8 mouse cellular contexts compared by ENCODE assay signal in the genomic region with DNA sequence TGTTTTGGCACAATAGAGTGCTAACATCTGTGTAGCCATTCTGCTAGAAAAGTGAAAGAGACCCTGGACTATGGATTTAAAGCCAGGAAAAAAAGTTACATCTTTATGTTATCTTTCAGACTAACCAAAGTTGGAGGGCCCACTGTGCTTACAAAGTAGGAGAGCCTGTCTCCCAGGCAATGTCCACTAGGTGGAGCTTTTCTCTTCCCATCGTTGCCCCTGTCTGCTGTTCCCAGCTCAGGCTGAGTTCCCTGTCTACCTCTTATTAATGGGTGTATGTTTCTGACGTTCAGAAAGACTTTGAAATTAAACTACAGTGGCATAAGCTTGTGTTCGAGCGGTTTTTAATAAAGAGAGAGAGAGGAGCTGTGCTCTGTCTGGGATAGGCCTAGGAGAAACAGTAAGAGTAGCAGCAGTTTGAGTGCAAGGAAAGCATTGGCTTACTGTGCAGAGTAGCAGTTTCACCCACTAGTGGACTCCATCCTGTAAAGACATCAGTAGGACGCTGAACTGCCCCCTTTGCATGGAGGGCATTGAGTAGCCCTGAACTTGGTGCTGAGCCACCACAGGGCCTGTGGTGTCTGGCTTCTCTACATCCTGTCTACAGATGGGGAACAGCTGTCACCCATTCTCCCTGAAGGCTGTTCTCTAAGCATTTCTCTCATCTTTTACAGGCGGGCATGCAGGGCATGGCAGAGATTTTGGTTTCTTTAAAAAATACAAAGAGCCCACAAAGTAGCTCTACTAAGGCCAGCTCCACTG. TPM values are rescaled to one million over a fixed set of nuclear protein-coding genes. Genes with fewer than 3 reads are reported as not detected.
DNase-seq lines count a peak whose midpoint lies in the region; ATAC-seq lines count a peak whose summit lies in the region.

No protein-coding gene starts in this region.

- H3K9me3 ChIP-seq in hindbrain, embryonic 10.5 days = no peaks in the 10 kb centered on the region
- no peaks in the 10 kb centered on the region for H3K9me3 ChIP-seq in hindbrain, embryonic 12.5 days (replicated peaks)
- H3K9me3 ChIP-seq in heart, embryonic 12.5 days (replicated peaks) = no peaks in the 10 kb centered on the region
- H3K9me3 ChIP-seq in lung, embryonic 16.5 days (ENCODE audit: control insufficient read depth, low read length) = no peaks in the 10 kb centered on the region

- H3K4me2 ChIP-seq in hindbrain, embryonic 12.5 days (replicated peaks) = no peak overlapping the region
- no peak overlapping the region for H3K4me2 ChIP-seq in heart, embryonic 12.5 days
- no peak overlapping the region for H3K4me2 ChIP-seq in lung, embryonic 16.5 days (ENCODE audit: low read depth, low read length)

- peaks cover 91% of the 10 kb centered on the region for H3K36me3 ChIP-seq in hindbrain, embryonic 10.5 days
- H3K36me3 ChIP-seq in hindbrain, embryonic 12.5 days = peaks cover 63% of the 10 kb centered on the region
- H3K36me3 ChIP-seq in heart, embryonic 12.5 days = peaks cover 61% of the 10 kb centered on the region
- peaks cover 23% of the 10 kb centered on the region for H3K36me3 ChIP-seq in lung, embryonic 16.5 days (ENCODE audit: control insufficient read depth, insufficient read depth, low read length)

- WGBS in hindbrain, embryonic 10.5 days = 68% methylated on average over 6 of the region's 6 CpGs
- 62% methylated on average over 6 of the region's 6 CpGs for WGBS in hindbrain, embryonic 12.5 days
- WGBS in heart, embryonic 12.5 days = 60% methylated on average over 6 of the region's 6 CpGs
- WGBS in lung, embryonic 16.5 days = 42% methylated on average over 6 of the region's 6 CpGs

- H3K27ac ChIP-seq in hindbrain, embryonic 10.5 days = no peak overlapping the region
- no peak overlapping the region for H3K27ac ChIP-seq in hindbrain, embryonic 12.5 days
- peak overlapping the region; percentile 58 for H3K27ac ChIP-seq in heart, embryonic 12.5 days (ENCODE audit: poor library complexity, severe bottlenecking)
- peak overlapping the region; percentile 9 for H3K27ac ChIP-seq in lung, embryonic 16.5 days (ENCODE audit: low read length)

- no peaks in the 10 kb centered on the region for H3K4me1 ChIP-seq in hindbrain, embryonic 10.5 days (replicated peaks)
- no peaks in the 10 kb centered on the region for H3K4me1 ChIP-seq in hindbrain, embryonic 12.5 days
- H3K4me1 ChIP-seq in heart, embryonic 12.5 days (replicated peaks) = peaks cover 11% of the 10 kb centered on the region
- H3K4me1 ChIP-seq in lung, embryonic 16.5 days (replicated peaks; ENCODE audit: control insufficient read depth, insufficient read depth, low read length) = peaks cover 5% of the 10 kb centered on the region; the same call in 1 of the 2 replicates

- no peak for ATAC-seq in hindbrain, embryonic 12.5 days (ENCODE audit: low FRiP score)
- no peak for ATAC-seq in heart, embryonic 12.5 days (ENCODE audit: insufficient number of reproducible peaks, low FRiP score)
- ATAC-seq in lung, embryonic 16.5 days (ENCODE audit: low read depth) = peak; percentile 84

- H3K27me3 ChIP-seq in hindbrain, embryonic 10.5 days (ENCODE audit: insufficient read depth, poor library complexity, severe bottlenecking) = no peaks in the 10 kb centered on the region
- no peaks in the 10 kb centered on the region for H3K27me3 ChIP-seq in hindbrain, embryonic 12.5 days
- no peaks in the 10 kb centered on the region for H3K27me3 ChIP-seq in heart, embryonic 12.5 days (replicated peaks)
- H3K27me3 ChIP-seq in lung, embryonic 16.5 days (ENCODE audit: control insufficient read depth, insufficient read depth, low read depth, low read length) = no peaks in the 10 kb centered on the region

- no peak overlapping the region for H3K4me3 ChIP-seq in hindbrain, embryonic 10.5 days
- no peak overlapping the region for H3K4me3 ChIP-seq in hindbrain, embryonic 12.5 days
- no peak overlapping the region for H3K4me3 ChIP-seq in heart, embryonic 12.5 days
- no peak overlapping the region for H3K4me3 ChIP-seq in lung, embryonic 16.5 days (ENCODE audit: low read length)

- peak; percentile 48 for DNase-seq in hindbrain, embryonic 10.5 days (ENCODE audit: low spot score)
- peak; percentile 41 for DNase-seq in adipocyte (ENCODE audit: low spot score)
- peak; percentile 71 for DNase-seq in embryo, embryonic 10 days (ENCODE audit: low spot score)
- peak; percentile 54 for DNase-seq in kidney, postnatal 14 days
- DNase-seq in right cerebral cortex, postnatal 10 days (ENCODE audit: low spot score in 2 of 2) = peak; percentile 53 to 71

- no peak overlapping the region for H3K9ac ChIP-seq in hindbrain, embryonic 12.5 days
- no peak overlapping the region for H3K9ac ChIP-seq in heart, embryonic 12.5 days
- no peak overlapping the region for H3K9ac ChIP-seq in lung, embryonic 16.5 days (ENCODE audit: low read length)

RNA-seq across cellular contexts. Expression of gene Nufip1, which starts 11.4 kb away (rescaled TPM):
- polyA plus RNA-seq in hindbrain, embryonic 10.5 days (2016; fragmentation: Nextera tagmentation; extraction: Ambion mirVana) = 17.5 and 19.4 TPM in 2 replicates
- 15.3 and 16.0 TPM in 2 replicates for polyA plus RNA-seq in hindbrain, embryonic 12.5 days (2016; fragmentation: Nextera tagmentation; extraction: Ambion mirVana)
- polyA plus RNA-seq in heart, embryonic 12.5 days (2016; fragmentation: Nextera tagmentation; extraction: Ambion mirVana) = 10.8 and 11.3 TPM in 2 replicates
- polyA plus RNA-seq in lung, embryonic 16.5 days (2015; fragmentation: Nextera tagmentation; extraction: Ambion mirVana) = 13.1 and 13.3 TPM in 2 replicates

RNA-seq across cellular contexts. Expression of gene Gpalpp1, which starts 11.5 kb away (rescaled TPM):
- polyA plus RNA-seq in hindbrain, embryonic 10.5 days (2016; fragmentation: Nextera tagmentation; extraction: Ambion mirVana) = 13.1 and 16.4 TPM in 2 replicates
- polyA plus RNA-seq in hindbrain, embryonic 12.5 days (2016; fragmentation: Nextera tagmentation; extraction: Ambion mirVana) = 18.5 and 18.8 TPM in 2 replicates
- 13.4 and 14.0 TPM in 2 replicates for polyA plus RNA-seq in heart, embryonic 12.5 days (2016; fragmentation: Nextera tagmentation; extraction: Ambion mirVana)
- polyA plus RNA-seq in lung, embryonic 16.5 days (2015; fragmentation: Nextera tagmentation; extraction: Ambion mirVana) = 12.9 and 13.7 TPM in 2 replicates

Comparison
In these comparisons a context has a peak if more than half of its experiments do, and no peak if none do; other contexts are left out.
1. H3K27ac ChIP-seq: peak in heart, embryonic 12.5 days (single experiment) and lung, embryonic 16.5 days (single experiment); none in hindbrain, embryonic 10.5 days (single experiment) and hindbrain, embryonic 12.5 days (single experiment).
2. Peak in every context shown above with its lines, with median percentiles within 50 percentile points of each other: DNase-seq.